Mouse (Mus musculus) MEL (cell line): ENCODE measurements around the gene Terf2ip. TPM values are rescaled to one million over a fixed set of nuclear protein-coding genes. Genes with fewer than 3 reads are reported as not detected.

ENCODE experiments used
- DNase-seq: peaks from one replicate; pipeline ENCODE4 v3.0.0; 2011; ENCODE audit warnings: low read depth, low spot score
- H3K27ac ChIP-seq: 2 replicates; pipeline ENCODE4 v1.5.1; 2012; ENCODE audit warnings: low read depth, mild to moderate bottlenecking, control low read depth, low read length, moderate library complexity; ENCODE audit not compliant: control insufficient read depth
- H3K27me3 ChIP-seq, 2 experiments: fragments of 150-350 bp in 1 of 2; sonication (generic) in 1 of 2; 2 replicates each; pipeline ENCODE4 v1.6.1; 2012; ENCODE audit warnings: low read length in 2 of 2, mild to moderate bottlenecking in 2 of 2, improper control_type of control experiment in 1 of 2, moderate library complexity in 1 of 2; ENCODE audit not compliant: insufficient read depth in 2 of 2, control insufficient read depth in 1 of 2
- H3K36me3 ChIP-seq, 2 experiments: 2 replicates each; pipeline ENCODE4 v1.6.1; 2012 to 2014; ENCODE audit warnings: low read length in 2 of 2, improper control_type of control experiment in 1 of 2, inconsistent platforms in 1 of 2, mild to moderate bottlenecking in 1 of 2; ENCODE audit not compliant: insufficient read depth in 2 of 2, control insufficient read depth in 1 of 2
- H3K4me1 ChIP-seq, 2 experiments: fragments of 150-350 bp in 1 of 2; sonication (generic) in 1 of 2; 2 replicates each; pipeline ENCODE4 v1.6.1; 2012; ENCODE audit warnings: low read length in 2 of 2, improper control_type of control experiment in 1 of 2, mild to moderate bottlenecking in 1 of 2; ENCODE audit not compliant: insufficient read depth in 2 of 2, control insufficient read depth in 1 of 2
- H3K4me3 ChIP-seq, 2 experiments: fragments of 150-350 bp in 1 of 2; sonication (generic) in 1 of 2; 2 replicates each; pipeline ENCODE4 v1.5.1; 2012; ENCODE audit warnings: low read depth in 2 of 2, low read length in 2 of 2, mild to moderate bottlenecking in 2 of 2, moderate library complexity in 2 of 2, control low read depth in 1 of 2, improper control_type of control experiment in 1 of 2; ENCODE audit not compliant: control insufficient read depth in 1 of 2, insufficient read depth in 1 of 2
- H3K79me2 ChIP-seq: 2 replicates; pipeline ENCODE4 v1.6.1; 2012; ENCODE audit warnings: mild to moderate bottlenecking, low read length, moderate library complexity; ENCODE audit not compliant: control insufficient read depth, poor library complexity, insufficient read depth
- H3K9ac ChIP-seq: 2 replicates; pipeline ENCODE4 v1.6.1; 2012; ENCODE audit warnings: low read depth, mild to moderate bottlenecking, control low read depth, low read length, moderate library complexity; ENCODE audit not compliant: control insufficient read depth, poor library complexity, severe bottlenecking
- H3K9me3 ChIP-seq: fragments of 150-350 bp; sonication (generic); replicated peaks from 2 replicates; pipeline ENCODE4 v1.6.1; 2012; ENCODE audit warnings: mild to moderate bottlenecking, low read length, improper control_type of control experiment, moderate library complexity; ENCODE audit not compliant: insufficient read depth
- BHLHE40 ChIP-seq: IDR thresholded peaks from 2 replicates; pipeline ENCODE4 v1.6.1; 2012; ENCODE audit warnings: low read depth, mild to moderate bottlenecking, inconsistent platforms, low read length, improper control_type of control experiment, borderline replicate concordance
- CHD1 ChIP-seq: IDR thresholded peaks from 2 replicates; pipeline ENCODE4 v1.6.1; 2012; ENCODE audit warnings: low read depth, mild to moderate bottlenecking, inconsistent platforms, low read length, improper control_type of control experiment
- CTCF ChIP-seq, 3 experiments: IDR thresholded peaks in 2 of 3; conservative IDR thresholded peaks in 1 of 3; 2 replicates each; pipeline ENCODE4 v1.5.1; 2011 to 2012; ENCODE audit warnings: low read length in 3 of 3, low read depth in 2 of 3, mild to moderate bottlenecking in 2 of 3, improper control_type of control experiment in 1 of 3, inconsistent platforms in 1 of 3, mixed read lengths in 1 of 3, moderate library complexity in 1 of 3; ENCODE audit not compliant: control insufficient read depth in 1 of 3, insufficient read depth in 1 of 3, poor library complexity in 1 of 3, severe bottlenecking in 1 of 3
- E2F4 ChIP-seq: IDR thresholded peaks from 2 replicates; pipeline ENCODE4 v1.6.1; 2011; ENCODE audit warnings: low read depth, low read length, improper control_type of control experiment, borderline replicate concordance
- ELF1 ChIP-seq: IDR thresholded peaks from 2 replicates; pipeline ENCODE4 v1.6.1; 2014; ENCODE audit warnings: low read depth, mild to moderate bottlenecking, inconsistent platforms, low read length, improper control_type of control experiment, moderate library complexity
- EP300 ChIP-seq, 2 experiments: IDR thresholded peaks; 2 replicates each; pipeline ENCODE4 v1.6.1; 2011; ENCODE audit warnings: improper control_type of control experiment in 2 of 2, low read length in 2 of 2, low read depth in 1 of 2, mild to moderate bottlenecking in 1 of 2
- ETS1 ChIP-seq: IDR thresholded peaks from 2 replicates; pipeline ENCODE4 v1.6.1; 2012; ENCODE audit warnings: low read depth, mild to moderate bottlenecking, inconsistent platforms, low read length, improper control_type of control experiment, moderate library complexity
- GABPA ChIP-seq: IDR thresholded peaks from 2 replicates; pipeline ENCODE4 v1.6.1; 2012; ENCODE audit warnings: low read depth, mild to moderate bottlenecking, inconsistent platforms, low read length, improper control_type of control experiment, moderate library complexity
- GATA1 ChIP-seq: IDR thresholded peaks from 2 replicates; pipeline ENCODE4 v1.6.1; 2011; ENCODE audit warnings: low read depth, low read length, improper control_type of control experiment
- JUND ChIP-seq: IDR thresholded peaks from 2 replicates; pipeline ENCODE4 v1.6.1; 2011; ENCODE audit warnings: low read depth, mild to moderate bottlenecking, improper control_type of control experiment, low read length
- KAT2A ChIP-seq: conservative IDR thresholded peaks from 2 replicates; pipeline ENCODE4 v1.6.1; 2012; ENCODE audit warnings: low read depth, low read length, improper control_type of control experiment, inconsistent platforms
- MAFK ChIP-seq: IDR thresholded peaks from 2 replicates; pipeline ENCODE4 v1.6.1; 2011; ENCODE audit warnings: low read depth, mild to moderate bottlenecking, low read length, improper control_type of control experiment, borderline replicate concordance
- MAX ChIP-seq: IDR thresholded peaks from 2 replicates; pipeline ENCODE4 v1.6.1; 2011; ENCODE audit warnings: low read length, improper control_type of control experiment
- MAZ ChIP-seq: IDR thresholded peaks from 2 replicates; pipeline ENCODE4 v1.6.1; 2012; ENCODE audit warnings: low read depth, mild to moderate bottlenecking, inconsistent platforms, low read length, improper control_type of control experiment
- MEF2A ChIP-seq: IDR thresholded peaks from 2 replicates; pipeline ENCODE4 v1.6.1; 2014; ENCODE audit warnings: low read depth, mild to moderate bottlenecking, inconsistent platforms, low read length, improper control_type of control experiment; ENCODE audit not compliant: poor library complexity, insufficient replicate concordance, severe bottlenecking; ENCODE audit errors: extremely low read depth
- MXI1 ChIP-seq: IDR thresholded peaks from 2 replicates; pipeline ENCODE4 v1.6.1; 2011; ENCODE audit warnings: mild to moderate bottlenecking, low read depth, low read length, improper control_type of control experiment
- MYB ChIP-seq: IDR thresholded peaks from 2 replicates; pipeline ENCODE4 v1.6.1; 2011; ENCODE audit warnings: mild to moderate bottlenecking, low read depth, low read length, improper control_type of control experiment
- MYC ChIP-seq: IDR thresholded peaks from 2 replicates; pipeline ENCODE4 v1.6.1; 2011; ENCODE audit warnings: low read depth, mild to moderate bottlenecking, low read length, improper control_type of control experiment, moderate library complexity
- NELFE ChIP-seq: IDR thresholded peaks from 2 replicates; pipeline ENCODE4 v1.6.1; 2011; ENCODE audit warnings: low read depth, low read length, improper control_type of control experiment
- NRF1 ChIP-seq: IDR thresholded peaks from 2 replicates; pipeline ENCODE4 v1.6.1; 2014; ENCODE audit warnings: low read depth, mild to moderate bottlenecking, inconsistent platforms, low read length, improper control_type of control experiment, moderate library complexity; ENCODE audit not compliant: poor library complexity, insufficient read depth, severe bottlenecking
- POLR2A ChIP-seq, 2 experiments: IDR thresholded peaks; 2 replicates each; pipeline ENCODE4 v1.6.1; 2011 to 2012; ENCODE audit warnings: low read length in 2 of 2, mild to moderate bottlenecking in 2 of 2, control low read depth in 1 of 2, improper control_type of control experiment in 1 of 2, low read depth in 1 of 2, moderate library complexity in 1 of 2; ENCODE audit not compliant: control insufficient read depth in 1 of 2, insufficient read depth in 1 of 2, poor library complexity in 1 of 2
- POLR2AphosphoS2 ChIP-seq: IDR thresholded peaks from 2 replicates; pipeline ENCODE4 v1.6.1; 2011; ENCODE audit warnings: low read length, improper control_type of control experiment
- POLR2AphosphoS5 ChIP-seq: IDR thresholded peaks from 2 replicates; pipeline ENCODE4 v1.6.1; 2012; ENCODE audit warnings: low read depth, borderline replicate concordance, mild to moderate bottlenecking, inconsistent platforms, low read length, moderate library complexity, mixed read lengths
- RAD21 ChIP-seq: IDR thresholded peaks from 2 replicates; pipeline ENCODE4 v1.6.1; 2011; ENCODE audit warnings: mild to moderate bottlenecking, low read depth, low read length, improper control_type of control experiment
- RCOR1 ChIP-seq: IDR thresholded peaks from 2 replicates; pipeline ENCODE4 v1.6.1; 2012; ENCODE audit warnings: low read depth, mild to moderate bottlenecking, inconsistent platforms, low read length, improper control_type of control experiment
- SIN3A ChIP-seq: IDR thresholded peaks from 2 replicates; pipeline ENCODE4 v1.6.1; 2012; ENCODE audit warnings: low read length, improper control_type of control experiment, inconsistent platforms
- SMC3 ChIP-seq: IDR thresholded peaks from 2 replicates; pipeline ENCODE4 v1.6.1; 2011; ENCODE audit warnings: low read depth, low read length, improper control_type of control experiment
- TBP ChIP-seq: IDR thresholded peaks from 2 replicates; pipeline ENCODE4 v1.8.0; 2011; ENCODE audit warnings: low read depth, low read length, improper control_type of control experiment
- TCF12 ChIP-seq: IDR thresholded peaks from 2 replicates; pipeline ENCODE4 v1.6.1; 2014; ENCODE audit warnings: low read depth, mild to moderate bottlenecking, inconsistent platforms, low read length, improper control_type of control experiment, moderate library complexity
- UBTF ChIP-seq: IDR thresholded peaks from 2 replicates; pipeline ENCODE4 v1.6.1; 2012; ENCODE audit warnings: low read depth, mild to moderate bottlenecking, inconsistent platforms, low read length, improper control_type of control experiment, moderate library complexity, borderline replicate concordance; ENCODE audit not compliant: insufficient read depth
- USF1 ChIP-seq: IDR thresholded peaks from 2 replicates; pipeline ENCODE4 v1.6.1; 2014; ENCODE audit warnings: low read depth, mild to moderate bottlenecking, inconsistent platforms, low read length, improper control_type of control experiment, moderate library complexity
- USF2 ChIP-seq, 2 experiments: IDR thresholded peaks; 2 replicates each; pipeline ENCODE4 v1.6.1; 2011 to 2012; ENCODE audit warnings: improper control_type of control experiment in 2 of 2, low read length in 2 of 2, borderline replicate concordance in 1 of 2, inconsistent platforms in 1 of 2, low read depth in 1 of 2, mild to moderate bottlenecking in 1 of 2; ENCODE audit not compliant: insufficient read depth in 1 of 2
- ZC3H11A ChIP-seq: IDR thresholded peaks from 2 replicates; pipeline ENCODE4 v1.6.1; 2012; ENCODE audit warnings: low read depth, mild to moderate bottlenecking, inconsistent platforms, low read length, improper control_type of control experiment
- ZMIZ1 ChIP-seq: IDR thresholded peaks from 2 replicates; pipeline ENCODE4 v1.6.1; 2012; ENCODE audit warnings: low read depth, mild to moderate bottlenecking, inconsistent platforms, low read length, improper control_type of control experiment, moderate library complexity
- ZNF384 ChIP-seq: IDR thresholded peaks from 2 replicates; pipeline ENCODE4 v1.6.1; 2012; ENCODE audit warnings: low read depth, mild to moderate bottlenecking, inconsistent platforms, low read length, improper control_type of control experiment
- polyA plus RNA-seq, 2 experiments: library from polyadenylated mRNA; stranded (reverse) in 1 of 2; unstranded in 1 of 2; fragments of >175 nt in 1 of 2; fragments of >200 nt in 1 of 2; gene quantifications; 2 replicates each; pipeline versions ENCODE4 v1.2.1 to v1.2.4; 2012; ENCODE audit warnings: low replicate concordance in 2 of 2, low read depth in 1 of 2; ENCODE audit not compliant: insufficient read length in 2 of 2, insufficient read depth in 1 of 2, missing spikeins in 1 of 2
- total RNA-seq: library from RNA; depleted of rRNA; stranded (reverse); fragments of 300-350 nt; gene quantifications from 2 replicates; pipeline ENCODE4 v1.2.3, GENCODE M21; 2012; rRNA removed

The Terf2ip gene
- total RNA-seq: 10.9 and 12.5 TPM in 2 replicates
- 10 to 100 TPM in 1 of 2 experiments, not detected in 1; 15.1 TPM for polyA plus RNA-seq

DNA sequence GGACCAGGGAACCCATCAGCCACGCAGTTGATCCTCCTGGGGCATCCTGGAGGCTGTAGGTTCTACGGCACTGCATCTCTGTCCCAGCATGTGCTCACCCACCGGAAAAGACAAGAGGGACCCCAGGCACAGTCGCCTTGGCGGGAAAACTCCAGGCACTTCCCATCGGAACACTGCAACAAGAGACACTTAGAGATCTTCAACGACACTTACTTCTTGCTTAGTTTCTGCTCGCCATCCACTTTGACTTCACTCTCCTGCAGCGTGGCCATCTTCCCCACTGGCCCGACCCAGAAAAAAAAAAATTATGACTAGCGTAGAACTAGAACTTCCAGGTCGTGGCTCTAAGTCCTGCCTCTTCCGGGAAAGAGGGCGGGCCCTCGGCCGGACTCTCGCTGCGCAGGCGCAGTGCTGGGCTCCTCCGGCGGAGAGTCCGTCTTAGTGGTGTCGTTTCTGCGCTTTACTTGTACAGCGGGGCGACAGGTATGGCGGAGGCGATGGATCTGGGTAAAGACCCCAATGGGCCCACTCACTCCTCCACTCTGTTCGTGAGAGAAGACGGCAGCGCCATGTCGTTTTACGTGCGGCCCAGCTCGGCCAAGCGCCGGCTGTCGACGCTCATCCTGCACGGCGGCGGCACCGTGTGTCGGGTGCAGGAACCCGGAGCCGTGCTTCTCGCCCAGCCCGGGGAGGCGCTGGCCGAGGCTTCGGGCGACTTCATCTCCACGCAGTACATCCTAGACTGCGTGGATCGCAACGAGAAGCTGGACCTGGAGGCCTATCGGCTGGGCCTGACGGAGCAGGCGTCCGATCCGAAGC is at the start of gene Terf2ip, which contains the start of gene Kars:
Gene Terf2ip, plus strand, starts transcription at position 402 of the 819 bp plus-strand sequence.
Gene Kars, minus strand, starts transcription at position 327 of the 819 bp plus-strand sequence.
- Histone ChIP-seq H3K27me3 (no peaks in the 10 kb centered on the region), H3K79me2 (peaks cover 56% of the 10 kb centered on the region), H3K4me1 (peaks cover 19 to 27% of the 10 kb centered on the region in 2 experiments), H3K36me3 (peaks cover 6 to 42% of the 10 kb centered on the region in 2 experiments), H3K9me3 (no peaks in the 10 kb centered on the region), H3K27ac (peak within 1 kb of the TSS; percentile 71), H3K4me3 (peak within 1 kb of the TSS; percentile 53 to 80), H3K9ac (peak within 1 kb of the TSS; percentile 83)
- peak; percentile 96 for DNase-seq
- TF ChIP-seq E2F4: peak; percentile 92
- no peak for TF ChIP-seq RAD21
- no peak for TF ChIP-seq GATA1
- TF ChIP-seq POLR2AphosphoS2: peak; percentile 88
- TF ChIP-seq MAZ: no peak
- TF ChIP-seq ZC3H11A: no peak
- no peak for TF ChIP-seq RCOR1
- TF ChIP-seq TCF12: peak; percentile 52; the same call in 1 of the 2 replicates
- TF ChIP-seq POLR2A (IDR thresholded peaks at IDR 0.05; ENCODE audit: control insufficient read depth in 1 of 2, insufficient read depth in 1 of 2, low read depth in 1 of 2, low read length in 2 of 2, poor library complexity in 1 of 2): peak; percentile 69 to 98; a peak in 3 of 4 replicates
- no peak for TF ChIP-seq USF1
- TF ChIP-seq TBP: peak; percentile 90
- no peak for TF ChIP-seq CHD1
- TF ChIP-seq ETS1: no peak; the same call in 1 of the 2 replicates
- TF ChIP-seq UBTF: no peak
- TF ChIP-seq MYB: no peak
- no peak for TF ChIP-seq EP300 (IDR thresholded peaks at IDR 0.05; ENCODE audit: low read depth in 1 of 2, low read length in 2 of 2)
- TF ChIP-seq SMC3: no peak
- TF ChIP-seq KAT2A: peak; percentile 66; the same call in 1 of the 2 replicates
- TF ChIP-seq GABPA: no peak
- TF ChIP-seq NELFE: peak; percentile 90
- TF ChIP-seq JUND: no peak
- TF ChIP-seq USF2 (IDR thresholded peaks at IDR 0.05; ENCODE audit: borderline replicate concordance in 1 of 2, insufficient read depth in 1 of 2, low read depth in 1 of 2, low read length in 2 of 2): no peak
- TF ChIP-seq MYC: peak; percentile 98
- no peak for TF ChIP-seq BHLHE40
- peak; percentile 99 for TF ChIP-seq ZNF384
- TF ChIP-seq MAFK: no peak
- TF ChIP-seq SIN3A: peak; percentile 90
- TF ChIP-seq POLR2AphosphoS5: peak; percentile 36; the same call in 1 of the 2 replicates
- peak; percentile 91 for TF ChIP-seq ELF1
- peak; percentile 90 for TF ChIP-seq MXI1
- TF ChIP-seq ZMIZ1: peak; percentile 78; the same call in 1 of the 2 replicates
- no peak for TF ChIP-seq CTCF (IDR thresholded peaks at IDR 0.05 in 2 of 3, conservative IDR thresholded peaks at IDR 0.05 in 1 of 3; ENCODE audit: control insufficient read depth in 1 of 3, insufficient read depth in 1 of 3, low read depth in 2 of 3, low read length in 3 of 3, poor library complexity in 1 of 3, severe bottlenecking in 1 of 3)
- TF ChIP-seq MEF2A: no peak
- TF ChIP-seq NRF1: peak; percentile 100
- peak; percentile 78 for TF ChIP-seq MAX
